Mouse (Mus musculus) left cerebral cortex, postnatal 4 days (tissue): ENCODE measurements at regions not wholly inside any gene's neighbourhood (a gene's known extent, or its start where the extent isn't known, plus 50 kb on each side); places are given as distances from the start of the nearest gene placed in this dataset.

ENCODE experiments used
- DNase-seq: peaks from one replicate; pipeline ENCODE4 v3.0.0-alpha.2; 2022
- intact Hi-C: fragments of 180-260 bp; cut with DNase I; formaldehyde crosslinking; loops from one replicate; pipeline ENCODE4 v1.15.1; 2025

DNA sequence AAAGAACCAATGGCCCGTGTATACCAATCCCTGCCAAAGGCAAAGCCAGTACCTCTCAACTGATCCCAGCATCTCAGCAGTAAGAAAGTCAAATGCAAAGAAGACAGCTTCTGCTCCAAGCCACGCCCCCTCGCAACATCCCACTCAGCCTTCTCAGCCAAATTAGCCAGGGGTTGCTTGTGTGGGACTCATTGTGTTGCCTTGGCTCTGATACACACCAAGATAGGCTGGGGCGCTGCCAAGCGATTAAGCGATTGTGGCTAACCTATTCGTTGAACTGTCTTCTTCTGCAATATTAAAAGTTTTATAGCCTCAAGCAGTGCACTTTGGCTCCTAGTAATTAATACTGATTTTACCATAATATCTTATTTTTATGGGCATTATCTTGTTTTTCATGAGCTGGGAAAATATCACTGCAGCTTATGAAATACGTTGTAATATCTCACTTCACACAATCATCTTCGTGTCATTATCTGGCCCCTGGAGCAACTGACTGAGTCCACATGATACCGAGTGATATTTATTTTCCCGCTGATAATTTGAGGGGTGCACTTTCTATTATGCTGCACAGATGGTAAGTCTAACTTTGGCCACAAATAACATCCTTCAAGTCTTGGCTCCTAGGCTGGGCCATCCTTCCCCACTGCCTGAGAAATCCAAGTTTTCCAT lies 129.3 kb downstream of the Gm4791 start:
- peak; percentile 68 for DNase-seq
- intact Hi-C loops = no loop called here

DNA sequence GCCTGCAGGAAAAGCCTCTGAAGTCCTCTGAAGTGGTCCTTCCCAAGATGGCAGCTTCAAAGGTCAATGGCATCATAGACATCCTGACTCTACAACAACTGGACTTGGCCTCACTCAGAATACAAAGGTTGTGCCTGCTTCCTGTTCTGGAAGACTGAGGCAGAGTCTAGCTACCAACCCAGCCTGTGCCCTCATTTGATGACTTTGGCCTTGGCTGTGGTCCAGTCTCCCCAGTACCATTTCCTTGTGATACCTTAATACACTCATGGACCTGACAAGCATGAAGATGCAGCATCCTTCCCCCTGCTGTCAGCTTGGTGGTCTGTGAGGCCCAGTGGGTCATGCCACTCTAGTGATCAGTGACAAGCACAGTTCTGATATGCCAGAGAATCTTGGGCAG lies 130.6 kb downstream of the Gm4791 start:
- peak; percentile 52 for DNase-seq
- intact Hi-C loops = no loop called here

DNA sequence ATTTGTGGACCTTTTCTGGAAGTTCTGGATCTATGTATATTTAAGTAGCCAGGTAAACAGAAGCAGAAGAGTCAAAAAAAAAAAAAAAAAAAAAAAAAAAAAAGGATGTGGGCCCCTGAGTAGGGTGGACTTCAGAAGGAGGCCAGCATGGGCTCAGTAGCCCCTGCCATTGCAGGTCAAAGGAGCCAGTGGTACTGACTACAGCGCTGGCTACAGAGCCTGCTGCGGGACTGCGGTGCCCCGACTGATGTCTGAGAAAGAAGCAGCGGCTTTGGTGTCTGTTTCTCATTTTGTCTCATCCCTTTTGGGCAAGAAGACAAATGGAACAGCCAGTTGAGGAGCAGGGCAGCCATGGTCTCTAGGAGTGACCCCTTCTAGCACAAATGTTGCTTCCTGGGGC lies 134.9 kb downstream of the Gm4791 start:
- no peak for DNase-seq
- intact Hi-C loops = no loop called here

DNA sequence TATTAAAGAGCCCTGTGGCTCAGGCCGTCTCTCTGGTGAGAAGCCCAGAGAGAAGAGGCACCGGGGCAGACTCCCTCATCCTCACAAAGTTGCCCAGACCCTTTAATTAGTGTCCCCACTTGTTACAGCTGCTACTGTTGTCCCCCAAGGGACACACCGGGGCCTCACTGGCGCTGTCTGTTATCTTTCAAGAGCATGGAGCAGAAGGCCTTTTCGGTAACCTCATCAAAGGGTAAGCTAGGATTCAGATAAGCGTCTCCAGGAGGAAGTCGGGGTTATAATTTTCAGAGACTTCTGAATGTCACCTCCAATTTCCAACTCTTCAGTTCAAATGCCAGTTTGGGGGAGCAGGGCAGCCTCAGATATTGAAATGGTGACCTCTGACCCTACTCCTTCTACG lies 135.3 kb downstream of the Gm4791 start:
- DNase-seq = no peak
- intact Hi-C loops = no loop called here

DNA sequence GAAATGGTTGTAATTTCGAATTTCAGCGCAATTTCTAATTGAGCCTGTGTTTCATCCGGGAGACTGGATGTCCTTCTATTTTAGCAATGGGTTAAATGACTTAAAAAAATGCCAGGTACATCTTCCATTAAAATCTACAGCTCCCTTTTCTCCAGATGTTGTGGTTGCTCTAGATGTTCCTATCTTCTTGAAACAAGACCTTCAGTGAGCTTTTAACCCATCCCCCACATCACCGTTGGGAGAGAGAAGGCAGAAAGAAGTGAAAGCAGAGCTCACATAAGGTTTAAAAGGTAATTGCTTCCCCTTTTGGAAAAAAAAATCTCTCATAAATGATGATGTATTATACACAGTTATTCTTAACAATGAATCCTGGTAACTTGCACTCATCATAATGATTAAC lies 135.9 kb downstream of the Gm4791 start:
- intact Hi-C loops = no loop called here
- DNase-seq = no peak

DNA sequence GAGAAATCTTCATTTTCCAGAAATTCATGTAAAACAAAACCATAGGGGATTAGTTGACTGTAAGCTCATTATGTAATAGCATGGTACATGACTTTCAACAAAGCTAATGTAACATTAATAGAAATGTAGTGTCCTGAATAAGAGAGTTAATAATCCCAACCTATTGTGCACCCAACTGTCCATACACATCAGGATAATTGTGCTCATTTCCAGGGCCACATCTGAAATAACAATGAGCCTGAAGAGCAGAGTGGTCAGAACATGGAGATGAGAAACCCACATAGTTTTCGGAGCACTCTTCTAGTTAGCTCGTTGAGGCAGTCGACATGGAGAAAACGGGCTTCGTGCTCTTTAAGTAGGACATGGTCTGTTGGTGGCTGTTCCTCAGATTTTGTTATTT lies 138.1 kb downstream of the Gm4791 start:
- no peak for DNase-seq
- intact Hi-C loops = no loop called here

DNA sequence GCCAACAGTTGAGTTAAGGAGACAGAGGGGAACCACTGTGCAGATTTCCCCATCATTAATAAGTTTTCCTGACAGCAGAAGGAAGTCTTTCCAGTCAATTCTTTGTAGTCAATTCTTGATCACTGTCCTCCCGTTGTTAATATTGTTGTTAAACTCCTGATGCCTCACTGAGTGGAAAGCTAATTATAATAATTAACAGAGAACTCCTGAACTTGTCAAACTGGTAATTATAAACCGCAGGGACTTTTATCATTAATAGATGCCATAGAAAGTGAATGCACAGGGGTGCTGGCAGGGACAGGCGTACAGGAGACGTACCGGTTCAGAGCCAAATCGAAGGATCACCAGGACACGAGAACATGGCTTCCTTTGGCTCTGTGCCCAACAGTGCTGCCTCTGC lies 154.9 kb downstream of the Gm4791 start:
- intact Hi-C loops = no loop called here
- peak; percentile 37 for DNase-seq

DNA sequence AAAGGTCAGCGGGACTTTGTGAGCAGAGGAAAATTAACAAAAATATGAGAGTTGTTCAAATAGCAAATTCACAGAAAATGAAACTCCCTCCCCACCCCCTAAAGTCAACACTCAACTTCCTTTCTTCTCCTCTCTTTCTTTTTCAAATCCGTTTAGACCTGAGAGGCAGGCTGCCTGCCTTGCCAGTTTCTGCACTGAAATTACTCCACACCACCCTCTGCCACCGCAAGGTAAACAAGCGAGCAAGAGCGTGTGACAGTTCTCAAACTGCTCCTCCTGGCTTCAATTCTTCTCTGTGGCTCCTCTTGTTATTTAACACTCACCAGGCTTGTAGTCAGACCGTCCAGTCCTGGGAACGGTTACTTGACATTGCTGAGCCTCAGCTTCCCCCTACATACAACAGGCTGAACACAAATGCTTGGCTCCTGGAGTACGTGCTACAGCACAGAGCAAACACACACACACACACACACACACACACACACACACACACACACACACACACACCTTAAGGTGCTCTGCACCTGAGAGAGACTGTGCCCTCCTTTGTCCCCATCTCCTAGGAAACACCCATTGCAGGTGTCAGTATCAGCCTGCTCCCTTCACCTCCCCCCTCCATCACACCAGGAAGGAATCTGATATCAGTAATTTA lies 167.1 kb downstream of the Gm4791 start:
- intact Hi-C loops = no loop called here
- no peak for DNase-seq

DNA sequence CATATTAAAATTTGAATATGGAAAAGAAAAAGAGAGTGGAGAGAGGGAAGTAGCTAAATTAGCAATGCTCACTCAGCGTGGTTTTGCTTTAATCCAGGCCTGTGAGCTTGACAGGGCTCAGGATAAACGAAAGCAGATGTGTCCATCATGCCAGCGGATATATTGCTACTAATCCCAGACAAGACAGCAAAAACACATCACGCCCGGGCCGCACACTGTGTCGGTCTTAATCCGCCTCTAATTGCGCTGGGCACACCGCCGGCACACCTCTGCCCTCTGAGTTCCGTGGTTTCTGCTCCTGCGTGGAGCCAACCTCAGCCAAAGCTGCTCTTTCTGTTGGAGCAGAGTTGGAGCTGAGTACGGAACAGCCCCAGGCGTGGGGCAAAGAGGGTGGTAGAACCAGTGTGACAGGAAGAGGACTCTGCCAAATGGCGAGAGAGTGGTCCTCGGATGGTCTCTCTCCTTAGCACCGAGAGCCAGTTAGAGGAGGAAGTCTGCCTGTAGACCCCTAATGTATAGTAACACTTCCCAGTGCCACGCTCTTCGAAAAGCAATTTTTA lies 169.2 kb downstream of the Gm4791 start:
- intact Hi-C loops = no loop called here
- no peak for DNase-seq

DNA sequence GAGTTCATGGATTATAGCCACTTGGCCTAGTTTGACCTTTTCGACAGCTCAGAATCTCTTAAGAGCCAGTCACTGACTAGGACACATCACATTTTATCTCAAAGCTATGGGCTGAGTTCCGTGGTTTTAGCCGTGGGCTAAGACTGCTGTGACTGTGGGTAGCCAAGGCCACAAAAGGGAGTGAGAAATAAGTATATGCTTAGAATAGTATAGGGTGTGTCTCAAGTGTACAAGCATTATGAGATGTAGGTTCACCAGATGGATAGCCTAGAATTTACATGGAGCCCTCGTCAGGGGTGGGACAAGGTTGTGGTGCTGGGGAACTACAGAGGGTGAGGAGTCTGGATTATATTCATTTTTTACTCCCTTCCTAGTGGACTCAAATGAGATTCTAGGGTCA lies 177.5 kb downstream of the Gm4791 start:
- DNase-seq = no peak
- intact Hi-C loops = no loop called here

DNA sequence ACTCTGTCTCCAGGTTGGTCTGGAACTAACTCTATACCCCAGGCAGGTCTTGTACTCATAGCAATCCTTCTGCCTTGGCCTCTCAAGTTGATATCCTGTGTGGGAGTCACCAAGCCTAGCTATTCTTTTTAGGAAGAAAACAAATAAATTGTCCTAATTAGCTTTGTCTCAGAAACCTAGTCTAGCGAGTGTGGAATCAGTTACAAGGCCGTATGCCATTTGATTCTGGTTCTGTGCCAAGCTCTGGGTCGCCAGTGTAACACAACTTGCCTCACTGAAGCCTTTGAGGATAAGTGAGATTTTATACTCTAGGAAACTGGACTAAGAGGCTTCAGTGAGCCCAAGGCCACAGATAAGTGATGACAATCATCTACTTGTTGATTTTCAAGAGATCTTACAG lies 219.6 kb downstream of the Gm4791 start:
- DNase-seq = peak; percentile 15
- intact Hi-C loops = no loop called here

DNA sequence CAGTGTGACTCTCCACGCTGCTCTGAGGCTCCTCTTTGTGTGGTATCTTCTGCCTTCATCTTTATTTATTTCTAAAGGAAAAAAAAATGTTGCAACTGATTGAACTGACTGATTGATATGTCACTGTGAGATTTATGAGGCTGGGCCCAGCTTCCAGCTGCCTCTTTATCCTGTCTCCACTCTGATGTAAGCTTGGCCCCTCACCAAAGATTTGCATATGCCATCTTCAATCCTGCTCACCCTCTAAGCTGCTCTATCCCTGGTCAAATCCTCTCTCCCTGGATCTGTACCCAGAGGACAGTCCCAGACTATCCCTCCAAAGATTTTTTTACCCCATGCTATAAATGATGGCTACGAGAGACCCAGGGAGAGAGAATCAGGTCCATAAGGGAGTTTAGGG lies 225.0 kb downstream of the Gm4791 start:
- intact Hi-C loops = no loop called here
- DNase-seq = peak; percentile 34

DNA sequence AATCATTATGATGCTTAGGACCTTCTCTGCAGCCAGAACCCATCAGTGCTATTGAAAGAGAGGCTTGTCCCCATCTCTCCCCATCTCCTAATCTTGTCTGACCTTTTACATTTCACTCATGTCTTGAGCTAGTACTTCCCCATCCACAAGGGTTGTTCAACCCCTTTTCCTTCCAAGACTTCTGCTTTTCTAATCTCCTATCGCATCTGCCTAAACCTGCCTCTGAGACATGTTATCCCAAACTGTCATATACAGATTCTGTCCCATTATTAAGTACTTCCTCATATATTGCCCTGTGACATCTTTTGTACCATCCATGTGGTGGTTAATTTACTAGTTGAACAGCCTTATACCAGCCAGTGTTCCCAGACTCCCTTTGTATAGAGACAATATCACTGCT lies 225.7 kb downstream of the Gm4791 start:
- intact Hi-C loops = no loop called here
- DNase-seq = no peak

DNA sequence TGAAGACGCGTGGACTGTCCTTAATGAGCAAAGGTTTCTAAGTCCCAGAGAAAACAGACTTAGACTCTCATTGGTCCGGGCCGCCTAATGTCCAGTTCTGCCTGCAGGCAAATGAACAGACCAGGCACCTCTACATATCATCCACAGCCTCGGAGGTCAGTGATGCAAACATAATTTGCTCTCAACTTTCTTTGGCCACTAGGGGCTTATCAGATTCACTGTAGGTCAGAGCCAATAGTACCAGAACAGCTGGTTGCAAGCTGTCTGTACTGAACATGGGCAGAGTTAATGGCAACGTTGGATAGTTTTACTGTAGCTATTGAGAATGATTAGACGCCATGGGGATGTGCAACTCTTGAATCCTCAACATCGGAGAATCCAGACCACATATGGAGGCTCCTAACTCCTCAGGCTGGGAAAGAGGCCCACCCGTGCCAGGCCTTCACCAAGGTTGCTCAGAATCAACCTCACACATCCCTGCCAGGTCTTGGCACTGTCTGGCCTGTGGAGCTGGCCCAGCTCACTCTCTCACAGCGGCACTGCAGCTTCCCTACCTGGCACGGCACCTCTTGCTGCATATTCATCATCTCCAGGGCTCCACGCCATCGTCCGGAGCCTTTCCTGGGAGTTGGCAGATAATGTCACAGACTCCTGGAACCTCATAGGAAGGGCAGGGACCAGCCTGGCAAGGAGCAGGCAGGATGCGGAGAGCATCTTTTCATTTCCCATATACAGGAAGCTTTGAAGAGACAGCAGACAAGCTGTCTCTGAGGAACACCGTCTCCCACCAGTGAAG lies 228.1 kb downstream of the Gm4791 start:
- peak; percentile 89 for DNase-seq
- intact Hi-C loops = no loop called here

DNA sequence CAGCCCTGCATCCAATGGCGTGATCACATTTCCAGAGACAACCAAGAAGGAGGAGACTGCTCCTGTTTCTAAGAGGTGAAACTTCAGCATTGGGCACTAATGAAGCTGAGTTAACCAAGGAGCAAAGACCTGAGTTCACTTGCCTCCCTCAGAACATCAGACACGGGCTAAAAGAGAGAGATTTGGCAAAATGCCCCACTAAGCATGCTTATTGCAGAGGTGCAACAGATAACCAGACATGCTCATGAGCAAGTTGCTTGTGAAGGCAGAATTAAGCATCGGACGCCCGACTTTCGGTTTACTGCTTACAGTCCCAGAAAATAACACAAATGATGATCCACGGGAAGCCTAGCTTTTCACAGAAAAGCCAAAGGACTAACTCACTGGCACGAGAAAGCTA lies 228.8 kb downstream of the Gm4791 start:
- intact Hi-C loops = no loop called here
- no peak for DNase-seq

DNA sequence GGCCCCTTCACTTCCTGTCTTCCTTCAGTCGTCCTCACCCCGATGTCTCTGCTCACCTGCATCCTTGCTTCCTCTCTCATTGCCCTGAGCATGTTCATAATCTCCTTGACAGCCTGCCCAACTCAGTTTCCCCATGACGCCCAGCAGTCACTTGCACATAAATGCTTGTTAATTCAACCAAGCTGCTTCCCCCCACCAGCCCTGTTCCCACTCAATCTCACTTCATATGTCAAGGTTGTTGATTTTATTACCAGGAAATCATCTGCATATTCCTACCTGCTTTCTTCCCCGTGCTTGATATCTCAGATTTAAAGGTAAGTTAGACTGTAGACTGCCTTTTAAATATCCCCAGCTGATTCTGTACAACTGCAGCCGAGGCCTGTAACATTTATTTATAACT lies 230.2 kb downstream of the Gm4791 start:
- no peak for DNase-seq
- intact Hi-C loops = no loop called here

DNA sequence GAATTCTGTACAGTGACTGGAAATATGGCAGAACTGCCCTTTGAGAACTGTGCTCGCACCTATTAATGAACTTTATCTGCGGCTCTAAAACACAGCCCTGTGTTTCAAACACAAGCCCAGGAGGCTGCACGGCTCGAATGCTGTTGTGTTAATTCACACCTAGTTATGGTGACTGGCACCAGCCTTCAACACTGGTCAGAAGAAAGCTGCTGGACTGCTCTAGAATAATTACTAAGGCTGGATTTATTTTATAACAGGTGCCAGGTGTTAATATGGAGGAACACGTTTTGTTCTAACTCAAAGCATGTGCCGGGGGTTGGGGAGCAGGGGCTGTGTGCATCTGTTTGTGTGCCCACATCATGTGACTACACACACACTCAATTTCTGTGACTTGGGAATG lies 230.8 kb downstream of the Gm4791 start:
- DNase-seq = no peak
- intact Hi-C loops = no loop called here

DNA sequence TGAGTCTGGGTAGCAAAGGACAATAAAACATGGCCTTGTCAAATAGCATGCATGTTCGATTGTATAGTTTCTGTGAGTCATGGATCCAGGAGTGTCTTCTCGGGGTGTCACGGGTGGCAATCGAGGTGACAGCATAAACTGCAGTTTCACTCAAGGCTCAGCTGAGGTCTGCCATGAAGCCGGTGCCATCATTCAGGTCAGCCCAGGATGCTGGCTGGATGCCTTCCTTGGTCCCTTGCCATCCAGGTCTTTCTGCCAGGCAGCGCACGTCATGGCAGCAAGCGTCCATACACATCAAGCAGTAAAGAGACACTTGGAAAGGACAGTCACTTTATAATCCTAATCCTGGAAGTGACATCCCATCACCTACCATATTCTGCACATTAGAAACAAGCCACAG lies 242.4 kb downstream of the Gm4791 start:
- DNase-seq = peak; percentile 85
- intact Hi-C loops = no loop called here

DNA sequence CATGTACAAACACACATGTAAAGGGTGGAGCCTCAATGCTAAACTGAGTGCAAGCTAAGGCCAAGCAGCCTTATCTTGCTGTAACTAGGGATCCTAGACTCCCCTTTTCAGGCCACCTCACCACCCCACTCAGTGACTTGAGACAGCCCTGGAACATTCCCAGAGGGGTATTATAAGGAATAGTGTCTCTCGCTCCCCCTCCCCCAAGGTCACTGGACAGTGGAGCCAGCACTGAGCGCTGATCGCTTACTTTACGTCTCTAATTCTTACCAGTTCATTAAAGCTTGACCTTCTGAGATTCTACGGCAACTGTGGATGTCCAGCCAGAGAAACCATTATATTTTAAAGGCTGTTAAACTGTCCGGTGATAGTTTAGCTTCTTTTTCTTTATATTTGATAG lies 243.5 kb downstream of the Gm4791 start:
- intact Hi-C loops = no loop called here
- no peak for DNase-seq

DNA sequence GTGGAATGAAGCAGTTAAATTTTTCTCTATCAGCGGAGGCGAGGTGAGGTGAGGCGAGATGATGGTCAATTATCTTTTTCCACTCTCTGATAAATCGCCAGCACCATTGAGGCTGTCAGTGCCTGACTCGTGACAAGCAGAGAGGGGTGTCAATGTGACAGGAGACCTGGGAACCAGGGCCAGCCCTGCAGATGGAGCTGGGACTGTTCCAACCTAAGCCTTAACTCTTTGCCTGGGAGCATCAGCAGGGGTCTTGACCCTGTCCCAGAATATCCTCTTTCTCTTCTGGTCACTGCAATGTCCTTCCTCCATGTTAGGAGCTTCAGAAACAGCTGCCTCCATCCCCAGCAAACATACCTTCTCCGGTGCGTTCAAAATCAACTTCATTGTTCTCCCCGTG lies 244.0 kb downstream of the Gm4791 start:
- intact Hi-C loops = no loop called here
- peak; percentile 64 for DNase-seq

DNA sequence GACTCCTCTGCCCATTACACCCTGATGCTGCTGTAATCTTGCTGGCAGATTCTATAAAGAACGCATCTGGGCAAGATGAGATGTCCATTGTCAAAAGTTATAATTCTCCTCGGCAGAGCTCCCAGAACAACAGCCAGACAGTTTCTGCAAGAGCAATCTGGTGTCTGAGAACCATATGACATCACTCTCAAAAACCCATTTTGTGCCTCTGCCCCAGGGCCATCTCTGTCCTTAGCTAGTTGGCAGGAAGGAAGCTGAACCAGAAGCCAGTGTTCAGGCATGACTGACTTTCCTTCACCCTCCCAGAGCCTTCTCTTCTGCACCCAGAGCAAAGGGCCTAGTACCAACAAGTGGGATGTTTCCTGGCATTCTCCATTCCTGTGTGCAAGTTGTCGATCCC lies 250.5 kb downstream of the Gm4791 start:
- peak; percentile 67 for DNase-seq
- intact Hi-C loops = no loop called here

DNA sequence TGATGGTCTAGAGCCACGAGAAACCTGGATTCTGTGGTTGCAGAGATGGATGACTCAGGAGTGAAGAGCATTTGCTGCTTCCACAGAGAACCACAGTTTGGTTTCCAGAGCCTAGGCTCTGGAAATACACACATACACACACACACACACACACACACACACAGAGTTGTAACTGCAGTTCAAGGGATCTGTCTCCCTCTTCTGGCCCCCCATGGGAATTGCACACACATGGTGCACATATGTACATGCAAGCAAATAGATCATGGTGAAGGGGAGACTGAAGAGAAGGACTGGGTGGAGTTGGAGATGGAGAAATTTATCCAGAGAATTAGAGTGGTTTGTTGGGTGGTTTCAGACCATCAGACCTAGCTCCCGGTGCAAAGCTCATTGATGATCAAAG lies 252.6 kb downstream of the Gm4791 start:
- DNase-seq = no peak
- intact Hi-C loops = no loop called here
